Mouse (Mus musculus) lung, postnatal 36 days (tissue): Measurements from ENCODE around the gene Mtnr1b.

ENCODE experiments used
- DNase-seq: peaks from one replicate; pipeline ENCODE4 v3.0.0; 2022; ENCODE audit warnings: mixed read lengths

Gene Mtnr1b

GRCm38 (mm10) chr9:15874506-15875160 lies at the start of gene Mtnr1b:
Gene Mtnr1b (minus strand): TSS chr9:15874556.
- no peak for DNase-seq

GRCm38 (mm10) chr9:15920271-15920670 lies 45.9 kb upstream of the Mtnr1b start:
- DNase-seq = no peak

GRCm38 (mm10) chr9:15919373-15920005 lies 45.1 kb upstream of the Mtnr1b start:
- no peak for DNase-seq

- no peak for DNase-seq
Measured at GRCm38 (mm10) chr9:15916600-15916999, 42.2 kb upstream of the Mtnr1b start.

- no peak for DNase-seq
Measured at GRCm38 (mm10) chr9:15912735-15913134, 38.4 kb upstream of the Mtnr1b start.

- no peak for DNase-seq
Measured at GRCm38 (mm10) chr9:15909397-15910113, 35.2 kb upstream of the Mtnr1b start.

GRCm38 (mm10) chr9:15903948-15904750 lies 29.8 kb upstream of the Mtnr1b start:
- no peak for DNase-seq

- DNase-seq = no peak
Measured at GRCm38 (mm10) chr9:15898112-15898511, 23.8 kb upstream of the Mtnr1b start.

GRCm38 (mm10) chr9:15886756-15887155 lies 12.4 kb upstream of the Mtnr1b start:
- DNase-seq = no peak

- DNase-seq = no peak
Measured at GRCm38 (mm10) chr9:15880754-15881153, 6.4 kb upstream of the Mtnr1b start.

- DNase-seq = peak; percentile 46
Measured at GRCm38 (mm10) chr9:15880160-15880603, 5.8 kb upstream of the Mtnr1b start.

GRCm38 (mm10) chr9:15870013-15870412 lies 4.3 kb downstream of the Mtnr1b start:
- DNase-seq = no peak

- DNase-seq = no peak
Measured at GRCm38 (mm10) chr9:15869456-15869855, 4.9 kb downstream of the Mtnr1b start.

- DNase-seq = no peak
Measured at GRCm38 (mm10) chr9:15866280-15867072, 7.9 kb downstream of the Mtnr1b start.

GRCm38 (mm10) chr9:15861402-15861801 lies 13.0 kb downstream of the Mtnr1b start:
- no peak for DNase-seq

GRCm38 (mm10) chr9:15850749-15851148 lies 23.6 kb downstream of the Mtnr1b start:
- DNase-seq = no peak

GRCm38 (mm10) chr9:15845390-15845789 lies 29.0 kb downstream of the Mtnr1b start:
- DNase-seq = no peak

GRCm38 (mm10) chr9:15844936-15845335 lies 29.4 kb downstream of the Mtnr1b start:
- peak; percentile 3 for DNase-seq

GRCm38 (mm10) chr9:15813002-15813911 lies 61.1 kb downstream of the Mtnr1b start:
- DNase-seq = no peak

GRCm38 (mm10) chr9:15804296-15804695 lies 70.1 kb downstream of the Mtnr1b start:
- no peak for DNase-seq

- no peak for DNase-seq
Measured at GRCm38 (mm10) chr9:15802413-15803027, 71.8 kb downstream of the Mtnr1b start.
